Mouse (Mus musculus): Measurements from ENCODE around the gene C5ar1. TPM values are rescaled to one million over a fixed set of nuclear protein-coding genes. Genes with fewer than 3 reads are reported as not detected.
"Not testable (repeated sequence)": the region's sequence is repeated elsewhere in the genome, so short reads cannot be mapped to it uniquely, and the experiment has no call there.

The C5ar1 gene
- polyA plus RNA-seq, 1 experiment: not detected

- H3K36me3 ChIP-seq (ENCODE audit: control insufficient read depth): peaks cover 10% of the 10 kb centered on the region
- peaks cover 2% of the 10 kb centered on the region; the same call in 1 of the 2 replicates for H3K9me3 ChIP-seq (ENCODE audit: control insufficient read depth, low read length)
- TF ChIP-seq TAL1 (IDR thresholded peaks at IDR 0.05; ENCODE audit: low read length): no peak
- TF ChIP-seq GATA1 (IDR thresholded peaks at IDR 0.05; ENCODE audit: low read length): no peak
- H3K4me3 ChIP-seq (replicated peaks): no peak overlapping the region
- no peaks in the 10 kb centered on the region for H3K27me3 ChIP-seq (ENCODE audit: control insufficient read depth)
- H3K4me1 ChIP-seq (ENCODE audit: control insufficient read depth): peaks cover 6% of the 10 kb centered on the region
These were observed 4.5 kb upstream of the C5ar1 start for GRCm38 (mm10) chr7:16263843-16264242.

GRCm38 (mm10) chr7:16263015-16263787 is 3.9 kb upstream of the C5ar1 start:
- H3K4me1 ChIP-seq (ENCODE audit: control insufficient read depth): peaks cover 4% of the 10 kb centered on the region
- H3K36me3 ChIP-seq (ENCODE audit: control insufficient read depth): peaks cover 4% of the 10 kb centered on the region
- H3K9me3 ChIP-seq (ENCODE audit: control insufficient read depth, low read length): peaks cover 2% of the 10 kb centered on the region; the same call in 1 of the 2 replicates
- no peaks in the 10 kb centered on the region for H3K27me3 ChIP-seq (ENCODE audit: control insufficient read depth)
- TF ChIP-seq GATA1 (IDR thresholded peaks at IDR 0.05; ENCODE audit: low read length): no peak
- TF ChIP-seq TAL1 (IDR thresholded peaks at IDR 0.05; ENCODE audit: low read length): no peak
- no peak overlapping the region for H3K4me3 ChIP-seq (replicated peaks)

GRCm38 (mm10) chr7:16261097-16261496 is 1.8 kb upstream of the C5ar1 start:
- Histone ChIP-seq H3K4me1 (ENCODE audit: control insufficient read depth) (peaks cover 3% of the 10 kb centered on the region), H3K27me3 (ENCODE audit: control insufficient read depth) (peaks cover 3% of the 10 kb centered on the region), H3K36me3 (ENCODE audit: control insufficient read depth) (peaks cover 2% of the 10 kb centered on the region; the same call in 1 of the 2 replicates), H3K9me3 (ENCODE audit: control insufficient read depth, low read length) (peaks cover 2% of the 10 kb centered on the region; the same call in 1 of the 2 replicates), H3K4me3 (replicated peaks) (no peak overlapping the region)
- TF ChIP-seq TAL1 (IDR thresholded peaks at IDR 0.05; ENCODE audit: low read length) (no peak), GATA1 (IDR thresholded peaks at IDR 0.05; ENCODE audit: low read length) (no peak)

- Histone ChIP-seq H3K4me1 (ENCODE audit: control insufficient read depth) (peaks cover 1% of the 10 kb centered on the region), H3K9me3 (ENCODE audit: control insufficient read depth, low read length) (no peaks in the 10 kb centered on the region), H3K36me3 (ENCODE audit: control insufficient read depth) (no peaks in the 10 kb centered on the region), H3K27me3 (ENCODE audit: control insufficient read depth) (peaks cover 3% of the 10 kb centered on the region), H3K4me3 (replicated peaks) (no peak overlapping the region)
- TF ChIP-seq GATA1 (IDR thresholded peaks at IDR 0.05; ENCODE audit: low read length) (no peak), TAL1 (IDR thresholded peaks at IDR 0.05; ENCODE audit: low read length) (no peak)
These were observed 1.5 kb downstream of the C5ar1 start for GRCm38 (mm10) chr7:16257830-16258229.

- H3K4me3 ChIP-seq (replicated peaks); H3K27me3 ChIP-seq (ENCODE audit: control insufficient read depth); H3K4me1 ChIP-seq (ENCODE audit: control insufficient read depth); H3K9me3 ChIP-seq (ENCODE audit: control insufficient read depth, low read length); H3K36me3 ChIP-seq (ENCODE audit: control insufficient read depth): not testable (repeated sequence)
These were observed 3.4 kb downstream of the C5ar1 start for GRCm38 (mm10) chr7:16255963-16256362.

GRCm38 (mm10) chr7:16254195-16254594 is 5.1 kb downstream of the C5ar1 start:
- Histone ChIP-seq H3K4me1 (ENCODE audit: control insufficient read depth) (no peaks in the 10 kb centered on the region), H3K36me3 (ENCODE audit: control insufficient read depth) (no peaks in the 10 kb centered on the region), H3K4me3 (replicated peaks) (no peak overlapping the region), H3K9me3 (ENCODE audit: control insufficient read depth, low read length) (no peaks in the 10 kb centered on the region), H3K27me3 (ENCODE audit: control insufficient read depth) (peaks cover 3% of the 10 kb centered on the region)
- TF ChIP-seq TAL1 (IDR thresholded peaks at IDR 0.05; ENCODE audit: low read length) (no peak), GATA1 (IDR thresholded peaks at IDR 0.05; ENCODE audit: low read length) (no peak)

GRCm38 (mm10) chr7:16250687-16251086 is 8.7 kb downstream of the C5ar1 start:
- H3K27me3 ChIP-seq (ENCODE audit: control insufficient read depth): no peaks in the 10 kb centered on the region
- TF ChIP-seq TAL1 (IDR thresholded peaks at IDR 0.05; ENCODE audit: low read length): no peak
- no peak for TF ChIP-seq GATA1 (IDR thresholded peaks at IDR 0.05; ENCODE audit: low read length)
- no peaks in the 10 kb centered on the region for H3K4me1 ChIP-seq (ENCODE audit: control insufficient read depth)
- H3K36me3 ChIP-seq (ENCODE audit: control insufficient read depth): no peaks in the 10 kb centered on the region
- no peak overlapping the region for H3K4me3 ChIP-seq (replicated peaks)
- H3K9me3 ChIP-seq (ENCODE audit: control insufficient read depth, low read length): no peaks in the 10 kb centered on the region

GRCm38 (mm10) chr7:16245958-16246357 is 13.4 kb downstream of the C5ar1 start:
- no peak for TF ChIP-seq GATA1 (IDR thresholded peaks at IDR 0.05; ENCODE audit: low read length)
- no peak for TF ChIP-seq TAL1 (IDR thresholded peaks at IDR 0.05; ENCODE audit: low read length)
- Histone ChIP-seq H3K4me1 (ENCODE audit: control insufficient read depth) (peaks cover 27% of the 10 kb centered on the region), H3K9me3 (ENCODE audit: control insufficient read depth, low read length) (no peaks in the 10 kb centered on the region), H3K27me3 (ENCODE audit: control insufficient read depth) (no peaks in the 10 kb centered on the region), H3K4me3 (replicated peaks) (no peak overlapping the region), H3K36me3 (ENCODE audit: control insufficient read depth) (no peaks in the 10 kb centered on the region)

- Histone ChIP-seq H3K36me3 (ENCODE audit: control insufficient read depth) (no peaks in the 10 kb centered on the region), H3K27me3 (ENCODE audit: control insufficient read depth) (no peaks in the 10 kb centered on the region), H3K4me3 (replicated peaks) (no peak within 1 kb of the TSS), H3K4me1 (ENCODE audit: control insufficient read depth) (peaks cover 45% of the 10 kb centered on the region), H3K9me3 (ENCODE audit: control insufficient read depth, low read length) (no peaks in the 10 kb centered on the region)
- no peak for TF ChIP-seq TAL1 (IDR thresholded peaks at IDR 0.05; ENCODE audit: low read length)
- TF ChIP-seq GATA1 (IDR thresholded peaks at IDR 0.05; ENCODE audit: low read length): no peak
These were observed 15.3 kb downstream of the C5ar1 start, which contains the start of gene C5ar2 for GRCm38 (mm10) chr7:16244067-16244466. C5ar2 (minus strand) TSS chr7:16244154.

Measured in erythroblast, embryonic 14.5 days (primary cell).